In genomic region chr2:26964724-26965370, GRCm38 (mm10) we compare ENCODE assay signal across 8 mouse cellular contexts. TPM values are rescaled to one million over a fixed set of nuclear protein-coding genes. Genes with fewer than 3 reads are reported as not detected.
DNase-seq lines count a peak whose midpoint lies in the region; ATAC-seq and TF ChIP-seq lines count a peak whose summit lies in the region.

No protein-coding gene starts in this region.

- H3K4me2 ChIP-seq in heart, embryonic 14.5 days (ENCODE audit: low read length) = peak overlapping the region; percentile 93
- peak overlapping the region; percentile 80 for H3K4me2 ChIP-seq in forebrain, embryonic 14.5 days (ENCODE audit: low read length)

- DNase-seq in heart, postnatal 4 days = no peak
- DNase-seq in ES-E14 (ENCODE audit: low read depth, low spot score) = no peak
- no peak for DNase-seq in forebrain, embryonic 14.5 days (ENCODE audit: low spot score)
- DNase-seq in lung, postnatal 10 days = peak; percentile 9
- DNase-seq in adrenal gland, postnatal 36 days = no peak
- DNase-seq in spleen, adult 12 weeks (ENCODE audit: low spot score) = no peak
- no peak for DNase-seq in cerebellum, adult 8-10 months

- no peak for ATAC-seq in heart, embryonic 14.5 days (ENCODE audit: insufficient number of reproducible peaks, insufficient read depth, low FRiP score, low read depth)
- ATAC-seq in forebrain, embryonic 14.5 days = no peak

- peaks cover 0 to 15% of the 10 kb centered on the region in 2 experiments; a peak in 3 of 4 replicates for H3K4me1 ChIP-seq in heart, embryonic 14.5 days (ENCODE audit: control insufficient read depth in 2 of 2, insufficient read depth in 2 of 2, low read length in 2 of 2)
- H3K4me1 ChIP-seq in ES-E14 (ENCODE audit: control insufficient read depth in 2 of 2, insufficient read depth in 2 of 2, low read length in 2 of 2, poor library complexity in 1 of 2) = peaks cover 0 to 5% of the 10 kb centered on the region in 2 experiments; a peak in 1 of 4 replicates
- H3K4me1 ChIP-seq in forebrain, embryonic 14.5 days (ENCODE audit: control insufficient read depth, insufficient read depth, low read length) = peaks cover 10% of the 10 kb centered on the region

- peak overlapping the region; percentile 30 to 99; a peak in 3 of 4 replicates for H3K27ac ChIP-seq in heart, embryonic 14.5 days (replicated peaks in 1 of 2; ENCODE audit: control insufficient read depth in 1 of 2, insufficient read depth in 1 of 2, low read depth in 2 of 2, low read length in 2 of 2)
- H3K27ac ChIP-seq in ES-E14 (ENCODE audit: insufficient read depth, low read depth, low read length, poor library complexity, severe bottlenecking) = no peak overlapping the region
- H3K27ac ChIP-seq in forebrain, embryonic 14.5 days (ENCODE audit: low read depth, low read length) = peak overlapping the region; percentile 97

- H3K9ac ChIP-seq in heart, embryonic 14.5 days (ENCODE audit: low read length) = peak overlapping the region; percentile 88
- peak overlapping the region; percentile 80; the same call in 1 of the 2 replicates for H3K9ac ChIP-seq in ES-E14 (ENCODE audit: insufficient read depth, low read depth, low read length, poor library complexity, severe bottlenecking)
- H3K9ac ChIP-seq in forebrain, embryonic 14.5 days (ENCODE audit: low read length) = peak overlapping the region; percentile 88

- H3K36me3 ChIP-seq in heart, embryonic 14.5 days (ENCODE audit: control insufficient read depth, insufficient read depth, low read length) = peaks cover 23% of the 10 kb centered on the region
- H3K36me3 ChIP-seq in ES-E14 (ENCODE audit: control insufficient read depth, insufficient read depth, low read length, poor library complexity, severe bottlenecking) = peaks cover 18% of the 10 kb centered on the region
- H3K36me3 ChIP-seq in forebrain, embryonic 14.5 days (ENCODE audit: control insufficient read depth, insufficient read depth, low read length) = peaks cover 17% of the 10 kb centered on the region

- H3K9me3 ChIP-seq in heart, embryonic 14.5 days (ENCODE audit: control insufficient read depth, low read length) = no peaks in the 10 kb centered on the region
- no peaks in the 10 kb centered on the region for H3K9me3 ChIP-seq in ES-E14 (ENCODE audit: control insufficient read depth, insufficient read depth, low read depth, low read length)
- H3K9me3 ChIP-seq in forebrain, embryonic 14.5 days (replicated peaks; ENCODE audit: control insufficient read depth, low read length) = no peaks in the 10 kb centered on the region

- peak overlapping the region; percentile 68 to 85 for H3K4me3 ChIP-seq in heart, embryonic 14.5 days (ENCODE audit: control insufficient read depth in 1 of 2, insufficient read depth in 1 of 2, low read depth in 1 of 2, low read length in 2 of 2)
- H3K4me3 ChIP-seq in ES-E14 (ENCODE audit: insufficient read depth in 1 of 2, low read depth in 1 of 2, low read length in 2 of 2, poor library complexity in 1 of 2, severe bottlenecking in 1 of 2) = peak overlapping the region; percentile 79 to 93
- H3K4me3 ChIP-seq in forebrain, embryonic 14.5 days (ENCODE audit: low read depth, low read length) = peak overlapping the region; percentile 67

- in situ Hi-C loops in ES-E14 (cut with MboI; ENCODE audit: low sequenced_read_pairs in 2 of 2, unreplicated experiment in 2 of 2) = no loop called here

- no peaks in the 10 kb centered on the region for H3K27me3 ChIP-seq in heart, embryonic 14.5 days (ENCODE audit: control insufficient read depth, insufficient read depth, low read length)
- H3K27me3 ChIP-seq in forebrain, embryonic 14.5 days (replicated peaks; ENCODE audit: control insufficient read depth, insufficient read depth, low read length) = no peaks in the 10 kb centered on the region

- WGBS in heart, embryonic 14.5 days = 20% methylated on average over 14 of the region's 14 CpGs
- 16% methylated on average over 13 of the region's 14 CpGs for WGBS in forebrain, embryonic 14.5 days

TF ChIP-seq in ES-E14, 5 proteins besides CTCF, POLR2A, EP300 and RAD21:
- TF ChIP-seq CHD2 (IDR thresholded peaks at IDR 0.05; ENCODE audit: low read depth, low read length) (no peak), ZNF384 (IDR thresholded peaks at IDR 0.05; ENCODE audit: low read depth, low read length) (peak; percentile 65), ZC3H11A (IDR thresholded peaks at IDR 0.05; ENCODE audit: borderline replicate concordance, low read depth, low read length) (no peak), MAFK (IDR thresholded peaks at IDR 0.05; ENCODE audit: insufficient read depth, low read depth, low read length) (no peak)

RNA-seq across cellular contexts. Expression of gene Rexo4, which starts 0.7 kb away (rescaled TPM):
- polyA plus RNA-seq in heart, embryonic 14.5 days (2014; fragmentation: Nextera tagmentation; extraction: Ambion mirVana) = 24.7 and 25.0 TPM in 2 replicates
- total RNA-seq in heart, postnatal 4 days (2021) = 10 to 100 TPM; 19.1 to 20.4 TPM
- total RNA-seq in ES-E14 (2012; rRNA removed) = 56.7 and 57.6 TPM in 2 replicates
- 36.7 and 40.7 TPM in 2 replicates for polyA plus RNA-seq in forebrain, embryonic 14.5 days (2014; fragmentation: Nextera tagmentation; extraction: Ambion mirVana)
- 10 to 100 TPM; 27.8 to 39.1 TPM for total RNA-seq in adrenal gland, postnatal 36 days (2021)

RNA-seq across cellular contexts. Expression of gene Adamts13, which starts 8.4 kb away (rescaled TPM):
- polyA plus RNA-seq in heart, embryonic 14.5 days (2014; fragmentation: Nextera tagmentation; extraction: Ambion mirVana) = not detected in 2 replicates
- not detected for total RNA-seq in heart, postnatal 4 days (2021)
- total RNA-seq in ES-E14 (2012; rRNA removed) = 0.05 TPM in 1 of 2 replicates, not detected in the other
- 0.53 TPM in 1 of 2 replicates, not detected in the other for polyA plus RNA-seq in forebrain, embryonic 14.5 days (2014; fragmentation: Nextera tagmentation; extraction: Ambion mirVana)
- total RNA-seq in adrenal gland, postnatal 36 days (2021) = not detected

RNA-seq across cellular contexts. Expression of gene Stkld1, which starts 31.0 kb away (rescaled TPM):
- not detected in 2 replicates for polyA plus RNA-seq in heart, embryonic 14.5 days (2014; fragmentation: Nextera tagmentation; extraction: Ambion mirVana)
- not detected for total RNA-seq in heart, postnatal 4 days (2021)
- total RNA-seq in ES-E14 (2012; rRNA removed) = not detected in 2 replicates
- polyA plus RNA-seq in forebrain, embryonic 14.5 days (2014; fragmentation: Nextera tagmentation; extraction: Ambion mirVana) = 0.52 TPM in 1 of 2 replicates, not detected in the other
- under 1 TPM; 0.13 to 0.46 TPM for total RNA-seq in adrenal gland, postnatal 36 days (2021)

RNA-seq across cellular contexts. Expression of gene Surf4, which starts 31.1 kb away (rescaled TPM):
- polyA plus RNA-seq in heart, embryonic 14.5 days (2014; fragmentation: Nextera tagmentation; extraction: Ambion mirVana) = 162 and 171 TPM in 2 replicates
- 100 to 1,000 TPM; 110 to 117 TPM for total RNA-seq in heart, postnatal 4 days (2021)
- total RNA-seq in ES-E14 (2012; rRNA removed) = 234 and 285 TPM in 2 replicates
- polyA plus RNA-seq in forebrain, embryonic 14.5 days (2014; fragmentation: Nextera tagmentation; extraction: Ambion mirVana) = 97.3 and 103 TPM in 2 replicates
- 100 to 1,000 TPM; 190 to 191 TPM for total RNA-seq in adrenal gland, postnatal 36 days (2021)

RNA-seq across cellular contexts. Expression of gene Cacfd1, which starts 44.9 kb away (rescaled TPM):
- polyA plus RNA-seq in heart, embryonic 14.5 days (2014; fragmentation: Nextera tagmentation; extraction: Ambion mirVana) = 38.5 and 40.9 TPM in 2 replicates
- total RNA-seq in heart, postnatal 4 days (2021) = 10 to 100 TPM; 28.0 to 29.7 TPM
- 9.2 and 11.6 TPM in 2 replicates for total RNA-seq in ES-E14 (2012; rRNA removed)
- polyA plus RNA-seq in forebrain, embryonic 14.5 days (2014; fragmentation: Nextera tagmentation; extraction: Ambion mirVana) = 58.7 and 64.8 TPM in 2 replicates
- 10 to 100 TPM; 50.9 to 58.8 TPM for total RNA-seq in adrenal gland, postnatal 36 days (2021)
